Mouse (Mus musculus): ENCODE measurements at regions not wholly inside any gene's neighbourhood (a gene's known extent, or its start where the extent isn't known, plus 50 kb on each side); places are given as distances from the start of the nearest gene placed in this dataset.

- no peak overlapping the region for H3K9ac ChIP-seq (ENCODE audit: low read depth, low read length)
- WGBS = 95% methylated on average over 3 of the region's 3 CpGs
Measured at GRCm38 (mm10) chr16:53242126-53242537, 788.3 kb upstream of the Alcam start.

GRCm38 (mm10) chr16:53218886-53219285 lies 765.0 kb upstream of the Alcam start:
- no peak for ATAC-seq
- no peaks in the 10 kb centered on the region for H3K36me3 ChIP-seq (ENCODE audit: control insufficient read depth, insufficient read depth, low read length)
- no peak overlapping the region for H3K4me3 ChIP-seq (ENCODE audit: low read depth, low read length)
- H3K4me1 ChIP-seq (ENCODE audit: control insufficient read depth, insufficient read depth, low read length) = no peaks in the 10 kb centered on the region
- WGBS = 73% methylated on average over 4 of the region's 4 CpGs
- no peak overlapping the region for H3K27ac ChIP-seq (ENCODE audit: low read length)
- H3K9ac ChIP-seq (ENCODE audit: low read depth, low read length) = no peak overlapping the region
- no peak overlapping the region for H3K4me2 ChIP-seq (ENCODE audit: low read length)
- no peaks in the 10 kb centered on the region for H3K27me3 ChIP-seq (ENCODE audit: control insufficient read depth, insufficient read depth, low read depth, low read length)
- H3K9me3 ChIP-seq (replicated peaks; ENCODE audit: control insufficient read depth, low read length, poor library complexity, severe bottlenecking) = no peaks in the 10 kb centered on the region

More at GRCm38 (mm10) chr16:53242126-53242537, 788.3 kb upstream of the Alcam start:
- Histone ChIP-seq H3K36me3 (ENCODE audit: control insufficient read depth, insufficient read depth, low read length) (no peaks in the 10 kb centered on the region), H3K4me3 (ENCODE audit: low read depth, low read length) (no peak overlapping the region), H3K27me3 (ENCODE audit: control insufficient read depth, insufficient read depth, low read depth, low read length) (no peaks in the 10 kb centered on the region), H3K4me1 (ENCODE audit: control insufficient read depth, insufficient read depth, low read length) (no peaks in the 10 kb centered on the region), H3K9me3 (replicated peaks; ENCODE audit: control insufficient read depth, low read length, poor library complexity, severe bottlenecking) (no peaks in the 10 kb centered on the region), H3K4me2 (ENCODE audit: low read length) (no peak overlapping the region), H3K27ac (ENCODE audit: low read length) (no peak overlapping the region)
- ATAC-seq = no peak

GRCm38 (mm10) chr16:53201449-53201848 lies 747.6 kb upstream of the Alcam start:
- Histone ChIP-seq H3K9ac (ENCODE audit: low read depth, low read length) (no peak overlapping the region), H3K27ac (ENCODE audit: low read length) (no peak overlapping the region), H3K4me2 (ENCODE audit: low read length) (no peak overlapping the region), H3K9me3 (replicated peaks; ENCODE audit: control insufficient read depth, low read length, poor library complexity, severe bottlenecking) (no peaks in the 10 kb centered on the region), H3K4me1 (ENCODE audit: control insufficient read depth, insufficient read depth, low read length) (no peaks in the 10 kb centered on the region), H3K27me3 (ENCODE audit: control insufficient read depth, insufficient read depth, low read depth, low read length) (no peaks in the 10 kb centered on the region), H3K4me3 (ENCODE audit: low read depth, low read length) (no peak overlapping the region), H3K36me3 (ENCODE audit: control insufficient read depth, insufficient read depth, low read length) (no peaks in the 10 kb centered on the region)
- no peak for ATAC-seq
- 23% methylated on average over 1 of the region's 1 CpGs for WGBS

- Histone ChIP-seq H3K9ac (ENCODE audit: low read depth, low read length) (no peak overlapping the region), H3K36me3 (ENCODE audit: control insufficient read depth, insufficient read depth, low read length) (no peaks in the 10 kb centered on the region), H3K9me3 (replicated peaks; ENCODE audit: control insufficient read depth, low read length, poor library complexity, severe bottlenecking) (no peaks in the 10 kb centered on the region), H3K4me1 (ENCODE audit: control insufficient read depth, insufficient read depth, low read length) (no peaks in the 10 kb centered on the region), H3K4me2 (ENCODE audit: low read length) (no peak overlapping the region), H3K4me3 (ENCODE audit: low read depth, low read length) (no peak overlapping the region), H3K27me3 (ENCODE audit: control insufficient read depth, insufficient read depth, low read depth, low read length) (no peaks in the 10 kb centered on the region), H3K27ac (ENCODE audit: low read length) (no peak overlapping the region)
- WGBS = 68% methylated on average over 3 of the region's 3 CpGs
- ATAC-seq = no peak
Measured at GRCm38 (mm10) chr16:53186444-53186843, 732.6 kb upstream of the Alcam start.

GRCm38 (mm10) chr16:53156352-53156751 lies 702.5 kb upstream of the Alcam start:
- ATAC-seq = no peak
- Histone ChIP-seq H3K4me1 (ENCODE audit: control insufficient read depth, insufficient read depth, low read length) (no peaks in the 10 kb centered on the region), H3K27ac (ENCODE audit: low read length) (no peak overlapping the region), H3K9me3 (replicated peaks; ENCODE audit: control insufficient read depth, low read length, poor library complexity, severe bottlenecking) (no peaks in the 10 kb centered on the region), H3K9ac (ENCODE audit: low read depth, low read length) (no peak overlapping the region), H3K4me2 (ENCODE audit: low read length) (no peak overlapping the region), H3K36me3 (ENCODE audit: control insufficient read depth, insufficient read depth, low read length) (no peaks in the 10 kb centered on the region), H3K27me3 (ENCODE audit: control insufficient read depth, insufficient read depth, low read depth, low read length) (no peaks in the 10 kb centered on the region), H3K4me3 (ENCODE audit: low read depth, low read length) (no peak overlapping the region)

- no peak for ATAC-seq
Measured at GRCm38 (mm10) chr16:53130677-53131076, 676.8 kb upstream of the Alcam start.

GRCm38 (mm10) chr16:53108726-53109125 lies 654.9 kb upstream of the Alcam start:
- no peak overlapping the region for H3K27ac ChIP-seq (ENCODE audit: low read length)
- no peaks in the 10 kb centered on the region for H3K4me1 ChIP-seq (ENCODE audit: control insufficient read depth, insufficient read depth, low read length)
- H3K9me3 ChIP-seq (replicated peaks; ENCODE audit: control insufficient read depth, low read length, poor library complexity, severe bottlenecking) = no peaks in the 10 kb centered on the region
- H3K4me3 ChIP-seq (ENCODE audit: low read depth, low read length) = no peak overlapping the region
- H3K27me3 ChIP-seq (ENCODE audit: control insufficient read depth, insufficient read depth, low read depth, low read length) = no peaks in the 10 kb centered on the region
- H3K4me2 ChIP-seq (ENCODE audit: low read length) = no peak overlapping the region
- ATAC-seq = no peak
- H3K9ac ChIP-seq (ENCODE audit: low read depth, low read length) = no peak overlapping the region
- no peaks in the 10 kb centered on the region for H3K36me3 ChIP-seq (ENCODE audit: control insufficient read depth, insufficient read depth, low read length)
- 70% methylated on average over 3 of the region's 3 CpGs for WGBS

More at GRCm38 (mm10) chr16:53130677-53131076, 676.8 kb upstream of the Alcam start:
- H3K4me2 ChIP-seq (ENCODE audit: low read length) = no peak overlapping the region
- H3K27ac ChIP-seq (ENCODE audit: low read length) = no peak overlapping the region
- H3K9ac ChIP-seq (ENCODE audit: low read depth, low read length) = no peak overlapping the region
- H3K9me3 ChIP-seq (replicated peaks; ENCODE audit: control insufficient read depth, low read length, poor library complexity, severe bottlenecking) = no peaks in the 10 kb centered on the region
- no peak overlapping the region for H3K4me3 ChIP-seq (ENCODE audit: low read depth, low read length)
- H3K4me1 ChIP-seq (ENCODE audit: control insufficient read depth, insufficient read depth, low read length) = no peaks in the 10 kb centered on the region
- H3K27me3 ChIP-seq (ENCODE audit: control insufficient read depth, insufficient read depth, low read depth, low read length) = no peaks in the 10 kb centered on the region
- 93% methylated on average over 2 of the region's 2 CpGs for WGBS
- H3K36me3 ChIP-seq (ENCODE audit: control insufficient read depth, insufficient read depth, low read length) = no peaks in the 10 kb centered on the region

- Histone ChIP-seq H3K4me3 (ENCODE audit: low read depth, low read length) (no peak overlapping the region), H3K4me2 (ENCODE audit: low read length) (no peak overlapping the region), H3K27me3 (ENCODE audit: control insufficient read depth, insufficient read depth, low read depth, low read length) (no peaks in the 10 kb centered on the region), H3K36me3 (ENCODE audit: control insufficient read depth, insufficient read depth, low read length) (no peaks in the 10 kb centered on the region), H3K9me3 (replicated peaks; ENCODE audit: control insufficient read depth, low read length, poor library complexity, severe bottlenecking) (no peaks in the 10 kb centered on the region), H3K9ac (ENCODE audit: low read depth, low read length) (no peak overlapping the region), H3K4me1 (ENCODE audit: control insufficient read depth, insufficient read depth, low read length) (no peaks in the 10 kb centered on the region), H3K27ac (ENCODE audit: low read length) (no peak overlapping the region)
- WGBS = 77% methylated on average over 2 of the region's 2 CpGs
- no peak for ATAC-seq
Measured at GRCm38 (mm10) chr16:53095396-53095929, 641.6 kb upstream of the Alcam start.

GRCm38 (mm10) chr16:53073856-53074568 lies 620.1 kb upstream of the Alcam start:
- Histone ChIP-seq H3K9me3 (replicated peaks; ENCODE audit: control insufficient read depth, low read length, poor library complexity, severe bottlenecking) (no peaks in the 10 kb centered on the region), H3K36me3 (ENCODE audit: control insufficient read depth, insufficient read depth, low read length) (no peaks in the 10 kb centered on the region), H3K9ac (ENCODE audit: low read depth, low read length) (no peak overlapping the region), H3K4me1 (ENCODE audit: control insufficient read depth, insufficient read depth, low read length) (no peaks in the 10 kb centered on the region), H3K27ac (ENCODE audit: low read length) (0 out of 2 replicates have a peak overlapping the region, but pooled peaks have one; percentile 31), H3K4me2 (ENCODE audit: low read length) (no peak overlapping the region), H3K4me3 (ENCODE audit: low read depth, low read length) (no peak overlapping the region), H3K27me3 (ENCODE audit: control insufficient read depth, insufficient read depth, low read depth, low read length) (no peaks in the 10 kb centered on the region)
- ATAC-seq = peak; percentile 91
- WGBS = 62% methylated on average over 6 of the region's 6 CpGs
